Mouse (Mus musculus) thymus, postnatal 10 days (tissue): Measurements from ENCODE around the gene Thada.
"Not testable (repeated sequence)": the region's sequence is repeated elsewhere in the genome, so short reads cannot be mapped to it uniquely, and the experiment has no call there.

Source experiments
- DNase-seq, 2 experiments: peaks; one replicate each; pipeline ENCODE4 v3.0.0; 2021; ENCODE audit warnings: low spot score in 2 of 2

The Thada gene

GRCm38 (mm10) chr17:84217696-84218095 lies 248.3 kb downstream of the Thada start:
- DNase-seq, result no peak

GRCm38 (mm10) chr17:84215264-84215960 lies 250.6 kb downstream of the Thada start:
- DNase-seq, result no peak

GRCm38 (mm10) chr17:84213464-84213863 lies 252.5 kb downstream of the Thada start:
- DNase-seq, result no peak

- DNase-seq, result no peak
These were observed 258.4 kb downstream of the Thada start for GRCm38 (mm10) chr17:84207611-84208010.

GRCm38 (mm10) chr17:84206239-84206638 lies 259.8 kb downstream of the Thada start:
- no peak for DNase-seq

- DNase-seq, result no peak
These were observed 261.0 kb downstream of the Thada start for GRCm38 (mm10) chr17:84204962-84205361.

- DNase-seq, result no peak
These were observed 262.7 kb downstream of the Thada start for GRCm38 (mm10) chr17:84203340-84203739.

GRCm38 (mm10) chr17:84201183-84201582 lies 264.8 kb downstream of the Thada start:
- no peak for DNase-seq

GRCm38 (mm10) chr17:84197912-84198344 lies 268.1 kb downstream of the Thada start:
- no peak for DNase-seq

GRCm38 (mm10) chr17:84196329-84196728 lies 269.7 kb downstream of the Thada start:
- DNase-seq, result no peak

GRCm38 (mm10) chr17:84195835-84196234 lies 270.2 kb downstream of the Thada start:
- no peak for DNase-seq

- DNase-seq, result no peak
These were observed 271.0 kb downstream of the Thada start for GRCm38 (mm10) chr17:84195003-84195395.

- no peak for DNase-seq
These were observed 271.6 kb downstream of the Thada start for GRCm38 (mm10) chr17:84194282-84195002.

GRCm38 (mm10) chr17:84193411-84193810 lies 272.6 kb downstream of the Thada start:
- DNase-seq, result no peak

- no peak for DNase-seq
These were observed 274.1 kb downstream of the Thada start for GRCm38 (mm10) chr17:84191946-84192345.

GRCm38 (mm10) chr17:84190885-84191284 lies 275.1 kb downstream of the Thada start:
- DNase-seq, result peak; percentile 78 to 95

- DNase-seq, result no peak
These were observed 276.7 kb downstream of the Thada start for GRCm38 (mm10) chr17:84189127-84189854.

GRCm38 (mm10) chr17:84188374-84188961 lies 277.5 kb downstream of the Thada start:
- DNase-seq, result peak; percentile 56 to 66

GRCm38 (mm10) chr17:84187727-84188373 lies 278.2 kb downstream of the Thada start, which contains the start of gene Zfp36l2:
Zfp36l2 (minus strand) TSS chr17:84187947.
- peak; percentile 91 to 92 for DNase-seq

GRCm38 (mm10) chr17:84187264-84187663 lies 278.7 kb downstream of the Thada start:
- not testable (repeated sequence) for DNase-seq

- DNase-seq, result peak; percentile 70 to 71
These were observed 279.4 kb downstream of the Thada start for GRCm38 (mm10) chr17:84186451-84187202.
